Mouse (Mus musculus): ENCODE data around the gene Vmo1. TPM values are rescaled to one million over a fixed set of nuclear protein-coding genes. Genes with fewer than 3 reads are reported as not detected.
A peak's percentile ranks its signal among the peaks of the same experiment; 100 is the strongest.

The Vmo1 gene
- total and polyA plus RNA-seq, 2 experiments, result 3.9 to 5.5 TPM

DNA sequence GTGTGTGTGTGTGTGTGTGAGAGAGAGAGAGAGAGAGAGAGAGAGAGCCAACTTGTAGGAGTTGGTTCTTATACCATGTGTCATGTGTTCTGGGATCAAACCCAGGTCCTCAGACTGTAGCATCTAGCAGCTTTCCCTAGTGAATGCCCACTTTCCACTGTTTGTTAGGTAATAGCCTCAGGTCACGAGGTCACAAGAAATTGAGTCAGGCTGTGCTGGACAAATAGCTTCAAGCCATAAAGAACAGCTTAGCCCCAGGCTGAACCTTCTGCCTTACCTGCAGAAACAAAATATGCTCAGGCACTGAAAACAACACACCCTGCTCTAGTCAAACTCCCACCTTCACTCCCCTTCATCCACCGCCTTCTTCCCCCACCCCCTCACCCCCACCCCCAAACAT, 3.2 kb downstream of the Vmo1 start:
- no peak overlapping the region for H3K9ac ChIP-seq (ENCODE audit: low read depth, low read length)
- no peak overlapping the region for H3K4me3 ChIP-seq (ENCODE audit: insufficient read depth, low read depth, low read length)
- H3K4me1 ChIP-seq (ENCODE audit: control insufficient read depth, insufficient read depth, low read length), result peaks cover under 1% of the 10 kb centered on the region; the same call in 1 of the 2 replicates
- no peak overlapping the region for H3K27ac ChIP-seq (replicated peaks; ENCODE audit: insufficient read depth, low read depth, low read length)
- H3K79me2 ChIP-seq (ENCODE audit: control insufficient read depth, insufficient read depth, low read length), result no peaks in the 10 kb centered on the region
- TF ChIP-seq CTCF (IDR thresholded peaks at IDR 0.05; ENCODE audit: low read depth, low read length) (no peak), POLR2A (IDR thresholded peaks at IDR 0.05; ENCODE audit: extremely low read depth, insufficient read depth, low read length) (no peak)
- H3K36me3 ChIP-seq (ENCODE audit: control insufficient read depth, insufficient read depth, low read length), result no peaks in the 10 kb centered on the region; the same call in 1 of the 2 replicates
- WGBS, result 82% methylated on average over 2 of the region's 2 CpGs
- no peaks in the 10 kb centered on the region for H3K27me3 ChIP-seq (ENCODE audit: control insufficient read depth, insufficient read depth, low read length)
- no peak for DNase-seq (ENCODE audit: extremely low read depth, low read depth, low spot score)

DNA sequence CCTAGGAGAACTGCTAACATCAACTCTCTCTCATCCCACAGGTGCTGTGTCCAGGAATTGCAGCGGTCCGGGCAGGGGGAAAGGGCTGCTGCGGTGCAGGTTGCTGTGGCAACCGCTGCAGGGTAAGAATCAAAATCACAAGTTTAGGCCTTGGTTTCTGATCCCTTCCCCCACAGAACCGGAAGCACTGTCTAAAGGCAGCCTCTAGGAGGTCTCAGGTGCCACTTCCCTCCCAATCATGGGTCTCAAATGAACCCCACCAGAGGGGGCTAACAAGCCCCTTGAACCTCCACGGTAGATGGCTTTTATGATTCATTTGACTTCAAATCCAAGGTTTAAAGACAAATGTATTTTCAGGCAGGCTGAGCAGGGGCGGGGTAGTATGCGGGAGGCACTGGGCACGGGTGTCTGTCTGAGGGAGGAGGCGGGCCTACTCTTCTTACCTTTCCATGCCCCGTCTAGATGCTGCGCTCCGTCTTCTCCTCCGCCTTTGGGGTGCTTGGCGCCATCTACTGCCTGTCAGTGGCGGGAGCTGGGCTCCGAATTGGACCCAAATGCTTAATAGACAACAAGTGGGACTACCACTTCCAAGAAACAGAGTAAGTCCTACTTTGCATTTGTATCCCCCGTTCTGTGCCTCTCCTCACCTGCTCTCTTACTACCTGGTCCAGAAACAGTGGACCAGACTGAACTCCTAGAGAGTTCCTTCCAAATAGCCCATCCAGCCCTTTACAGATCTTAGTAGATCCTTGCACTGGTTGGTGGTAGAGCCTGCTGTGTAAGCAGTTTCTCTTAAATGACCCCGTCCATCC, 4.5 kb downstream of the Vmo1 start:
- no peak for TF ChIP-seq POLR2A (IDR thresholded peaks at IDR 0.05; ENCODE audit: extremely low read depth, insufficient read depth, low read length)
- TF ChIP-seq CTCF (IDR thresholded peaks at IDR 0.05; ENCODE audit: low read depth, low read length), result peak; percentile 86
- Histone ChIP-seq H3K79me2 (ENCODE audit: control insufficient read depth, insufficient read depth, low read length) (no peaks in the 10 kb centered on the region), H3K9ac (ENCODE audit: low read depth, low read length) (no peak overlapping the region), H3K36me3 (ENCODE audit: control insufficient read depth, insufficient read depth, low read length) (no peaks in the 10 kb centered on the region; the same call in 1 of the 2 replicates), H3K4me1 (ENCODE audit: control insufficient read depth, insufficient read depth, low read length) (peaks cover 1% of the 10 kb centered on the region; the same call in 1 of the 2 replicates), H3K4me3 (ENCODE audit: insufficient read depth, low read depth, low read length) (no peak overlapping the region), H3K27me3 (ENCODE audit: control insufficient read depth, insufficient read depth, low read length) (no peaks in the 10 kb centered on the region), H3K27ac (replicated peaks; ENCODE audit: insufficient read depth, low read depth, low read length) (no peak overlapping the region)
- DNase-seq (ENCODE audit: extremely low read depth, low read depth, low spot score), result no peak
- WGBS, result 31% methylated on average over 19 of the region's 19 CpGs

DNA sequence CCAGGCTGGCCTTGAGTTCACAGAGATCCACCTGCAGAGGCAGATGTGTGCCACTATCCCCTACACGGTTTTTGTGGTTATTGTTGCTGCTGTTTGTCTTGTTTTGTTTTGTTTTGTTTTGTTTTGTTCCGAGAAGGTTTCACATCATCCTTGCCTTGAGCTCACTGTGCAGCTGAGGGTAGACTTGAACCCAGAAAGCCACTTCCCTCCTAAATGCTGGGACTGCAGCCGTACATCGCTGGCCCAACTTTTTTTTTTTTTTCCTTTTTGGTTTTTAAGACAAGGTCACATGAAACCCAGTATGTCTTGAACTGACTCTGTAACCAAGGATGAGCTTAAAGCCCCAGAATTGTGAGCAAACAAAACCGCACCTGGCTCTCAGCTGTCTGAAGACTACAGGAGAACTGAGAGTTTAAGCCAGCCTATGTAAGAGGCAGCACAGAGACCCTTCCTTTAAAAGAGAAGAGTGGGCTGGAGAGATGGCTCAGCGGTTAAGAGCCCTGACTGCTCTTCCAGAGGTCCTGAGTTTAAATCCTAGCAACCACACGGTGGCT, 7.4 kb downstream of the Vmo1 start:
- TF ChIP-seq CTCF (IDR thresholded peaks at IDR 0.05; ENCODE audit: low read depth, low read length), result no peak
- TF ChIP-seq POLR2A (IDR thresholded peaks at IDR 0.05; ENCODE audit: extremely low read depth, insufficient read depth, low read length), result no peak
- no peaks in the 10 kb centered on the region for H3K36me3 ChIP-seq (ENCODE audit: control insufficient read depth, insufficient read depth, low read length)
- H3K79me2 ChIP-seq (ENCODE audit: control insufficient read depth, insufficient read depth, low read length), result no peaks in the 10 kb centered on the region
- no peaks in the 10 kb centered on the region for H3K27me3 ChIP-seq (ENCODE audit: control insufficient read depth, insufficient read depth, low read length)
- H3K4me1 ChIP-seq (ENCODE audit: control insufficient read depth, insufficient read depth, low read length), result peaks cover 5% of the 10 kb centered on the region; the same call in 1 of the 2 replicates
- H3K27ac ChIP-seq (replicated peaks; ENCODE audit: insufficient read depth, low read depth, low read length), result no peak overlapping the region
- DNase-seq (ENCODE audit: extremely low read depth, low read depth, low spot score), result no peak
- no peak overlapping the region for H3K9ac ChIP-seq (ENCODE audit: low read depth, low read length)
- 82% methylated on average over 7 of the region's 7 CpGs for WGBS
- H3K4me3 ChIP-seq (ENCODE audit: insufficient read depth, low read depth, low read length), result no peak overlapping the region

DNA sequence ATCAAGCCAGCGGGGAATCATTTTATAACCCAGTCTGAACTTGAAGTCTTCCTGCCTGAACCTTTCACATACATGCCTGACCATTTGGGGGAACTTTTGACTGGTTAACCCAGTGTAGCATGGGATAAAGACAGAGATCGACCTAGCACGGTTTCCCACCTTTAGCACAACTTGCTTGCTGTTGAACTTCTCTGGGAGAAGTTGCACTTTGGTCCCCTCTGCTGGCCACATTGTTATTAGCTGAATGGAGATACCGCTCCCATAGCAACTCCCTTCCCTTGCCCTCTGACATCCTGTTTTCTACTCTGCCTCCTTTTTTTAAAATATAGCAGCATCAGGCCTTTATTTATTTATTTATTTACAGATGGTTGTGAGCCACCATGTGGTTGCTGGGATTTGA, 8.0 kb downstream of the Vmo1 start:
- Histone ChIP-seq H3K4me3 (ENCODE audit: insufficient read depth, low read depth, low read length) (no peak overlapping the region; the same call in 1 of the 2 replicates), H3K4me1 (ENCODE audit: control insufficient read depth, insufficient read depth, low read length) (peaks cover 10% of the 10 kb centered on the region), H3K9ac (ENCODE audit: low read depth, low read length) (no peak overlapping the region), H3K79me2 (ENCODE audit: control insufficient read depth, insufficient read depth, low read length) (no peaks in the 10 kb centered on the region), H3K27ac (replicated peaks; ENCODE audit: insufficient read depth, low read depth, low read length) (no peak overlapping the region), H3K27me3 (ENCODE audit: control insufficient read depth, insufficient read depth, low read length) (no peaks in the 10 kb centered on the region), H3K36me3 (ENCODE audit: control insufficient read depth, insufficient read depth, low read length) (no peaks in the 10 kb centered on the region)
- 20% methylated on average over 4 of the region's 4 CpGs for WGBS
- DNase-seq (ENCODE audit: extremely low read depth, low read depth, low spot score), result peak; percentile 56
- TF ChIP-seq POLR2A (IDR thresholded peaks at IDR 0.05; ENCODE audit: extremely low read depth, insufficient read depth, low read length) (no peak), CTCF (IDR thresholded peaks at IDR 0.05; ENCODE audit: low read depth, low read length) (peak; percentile 61)

GRCm38 (mm10) chr11:70504970-70505369, 9.4 kb downstream of the Vmo1 start, which contains the start of gene Tm4sf5:
TSS of gene Tm4sf5 (plus strand) at chr11:70505244.
- Histone ChIP-seq H3K27me3 (ENCODE audit: control insufficient read depth, insufficient read depth, low read length) (no peaks in the 10 kb centered on the region), H3K4me3 (ENCODE audit: insufficient read depth, low read depth, low read length) (no peak within 1 kb of the TSS), H3K4me1 (ENCODE audit: control insufficient read depth, insufficient read depth, low read length) (peaks cover 16% of the 10 kb centered on the region), H3K9ac (ENCODE audit: low read depth, low read length) (no peak within 1 kb of the TSS), H3K27ac (replicated peaks; ENCODE audit: insufficient read depth, low read depth, low read length) (no peak within 1 kb of the TSS), H3K79me2 (ENCODE audit: control insufficient read depth, insufficient read depth, low read length) (no peaks in the 10 kb centered on the region), H3K36me3 (ENCODE audit: control insufficient read depth, insufficient read depth, low read length) (no peaks in the 10 kb centered on the region)
- TF ChIP-seq POLR2A (IDR thresholded peaks at IDR 0.05; ENCODE audit: extremely low read depth, insufficient read depth, low read length) (no peak), CTCF (IDR thresholded peaks at IDR 0.05; ENCODE audit: low read depth, low read length) (no peak)
- WGBS, result 84% methylated on average over 9 of the region's 9 CpGs
- no peak for DNase-seq (ENCODE audit: extremely low read depth, low read depth, low spot score)

Data from liver, adult 2 months (tissue).